Mouse (Mus musculus): Measurements from ENCODE around the gene Olfr1308. TPM values are rescaled to one million over a fixed set of nuclear protein-coding genes. Genes with fewer than 3 reads are reported as not detected.

The Olfr1308 gene
- total RNA-seq (2021) = not detected
- long read RNA-seq, experiment 1 = 0 reads
- long read RNA-seq, experiment 2 = 0 reads

- DNase-seq (ENCODE audit: low spot score in 2 of 2) = no peak
Measured at GRCm38 (mm10) chr2:111964844-111965243, at the start of gene Olfr1308. Gene Olfr1308 (minus strand): TSS chr2:111964944.

GRCm38 (mm10) chr2:112012608-112013007, 47.9 kb upstream of the Olfr1308 start, which contains the start of gene Olfr1310:
Gene Olfr1310 (minus strand): TSS chr2:112012708.
- no peak for DNase-seq (ENCODE audit: low spot score in 2 of 2)

- no peak for DNase-seq (ENCODE audit: low spot score in 2 of 2)
Measured at GRCm38 (mm10) chr2:111990181-111990580, 25.4 kb upstream of the Olfr1308 start, which contains the start of gene Olfr1309. Gene Olfr1309 (minus strand): TSS chr2:111990281.

DNA sequence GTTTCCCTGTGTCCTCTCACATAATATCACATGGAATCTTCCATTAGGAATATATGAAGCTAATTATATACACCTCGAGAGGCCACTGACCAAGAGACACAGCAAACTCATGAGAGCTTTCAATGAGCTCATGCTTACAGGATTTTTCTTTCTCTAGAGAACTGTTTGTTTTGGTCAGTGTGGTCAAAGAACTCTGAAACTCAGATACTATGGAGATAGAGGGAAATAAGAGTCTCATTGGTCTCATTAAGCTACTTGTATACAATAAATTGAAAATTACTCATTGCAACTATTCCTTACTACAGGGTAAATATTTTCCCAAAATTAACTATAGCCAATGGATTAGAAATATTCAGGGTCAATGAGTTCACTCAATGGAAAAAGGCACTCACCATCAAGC, 15.4 kb downstream of the Olfr1308 start, which contains the start of gene Olfr1307:
TSS of gene Olfr1307 (minus strand) at position 101 of the 400 bp plus-strand sequence.
- no peak for DNase-seq (ENCODE audit: low spot score in 2 of 2)

DNA sequence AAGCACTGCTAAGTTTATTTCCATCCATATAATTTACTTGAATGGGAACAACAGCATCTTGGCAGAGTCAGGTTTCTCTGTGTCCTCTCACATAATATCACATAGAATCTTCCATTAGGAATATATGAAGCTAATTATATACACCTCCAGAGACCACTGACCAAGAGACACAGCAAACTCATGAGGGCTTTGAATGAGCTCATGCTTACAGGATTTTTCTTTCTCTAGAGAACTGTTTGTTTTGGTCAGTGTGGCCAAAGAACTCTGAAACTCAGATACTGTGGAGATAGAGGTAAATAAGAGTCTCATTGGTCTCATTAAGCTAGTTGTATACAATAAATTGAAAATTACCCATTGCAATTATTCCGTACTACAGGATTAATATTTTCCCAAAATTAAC, 48.6 kb downstream of the Olfr1308 start, which contains the start of gene Olfr1306:
TSS of gene Olfr1306 (minus strand) at position 101 of the 400 bp plus-strand sequence.
- no peak for DNase-seq (ENCODE audit: low spot score in 2 of 2)

Other genes with a start within 250 kb of the Olfr1308 start
- not detected for gene Olfr1301, start 213.9 kb downstream of the Olfr1308 start, total RNA-seq (2021)
- gene Olfr1302, start 187.5 kb downstream of the Olfr1308 start, total RNA-seq (2021) = not detected
- gene Olfr1303, start 144.6 kb downstream of the Olfr1308 start, total RNA-seq (2021) = not detected
- not detected for gene Olfr1305, start 87.8 kb downstream of the Olfr1308 start, total RNA-seq (2021)
- not detected for gene Olfr1306, start 48.7 kb downstream of the Olfr1308 start, total RNA-seq (2021)
- gene Olfr1307, start 15.5 kb downstream of the Olfr1308 start, total RNA-seq (2021) = not detected
- gene Olfr1309, start 25.3 kb upstream of the Olfr1308 start, total RNA-seq (2021) = not detected
- not detected for gene Olfr1310, start 47.8 kb upstream of the Olfr1308 start, total RNA-seq (2021)
- not detected for gene Olfr1311, start 59.5 kb upstream of the Olfr1308 start, total RNA-seq (2021)
- gene Olfr1312, start 85.3 kb upstream of the Olfr1308 start, total RNA-seq (2021) = not detected
- gene Olfr1313, start 112.9 kb upstream of the Olfr1308 start, total RNA-seq (2021) = not detected
- gene Olfr1314, start 131.8 kb upstream of the Olfr1308 start, total RNA-seq (2021) = not detected
- not detected for gene Olfr1315-ps1, start 150.5 kb upstream of the Olfr1308 start, total RNA-seq (2021)
- not detected for gene Olfr1316, start 170.0 kb upstream of the Olfr1308 start, total RNA-seq (2021)
- gene Olfr1317, start 175.4 kb upstream of the Olfr1308 start, total RNA-seq (2021) = not detected
- not detected for gene Olfr1318, start 189.3 kb upstream of the Olfr1308 start, total RNA-seq (2021)